17 mouse cellular contexts compared by ENCODE assay signal in the genomic region with DNA sequence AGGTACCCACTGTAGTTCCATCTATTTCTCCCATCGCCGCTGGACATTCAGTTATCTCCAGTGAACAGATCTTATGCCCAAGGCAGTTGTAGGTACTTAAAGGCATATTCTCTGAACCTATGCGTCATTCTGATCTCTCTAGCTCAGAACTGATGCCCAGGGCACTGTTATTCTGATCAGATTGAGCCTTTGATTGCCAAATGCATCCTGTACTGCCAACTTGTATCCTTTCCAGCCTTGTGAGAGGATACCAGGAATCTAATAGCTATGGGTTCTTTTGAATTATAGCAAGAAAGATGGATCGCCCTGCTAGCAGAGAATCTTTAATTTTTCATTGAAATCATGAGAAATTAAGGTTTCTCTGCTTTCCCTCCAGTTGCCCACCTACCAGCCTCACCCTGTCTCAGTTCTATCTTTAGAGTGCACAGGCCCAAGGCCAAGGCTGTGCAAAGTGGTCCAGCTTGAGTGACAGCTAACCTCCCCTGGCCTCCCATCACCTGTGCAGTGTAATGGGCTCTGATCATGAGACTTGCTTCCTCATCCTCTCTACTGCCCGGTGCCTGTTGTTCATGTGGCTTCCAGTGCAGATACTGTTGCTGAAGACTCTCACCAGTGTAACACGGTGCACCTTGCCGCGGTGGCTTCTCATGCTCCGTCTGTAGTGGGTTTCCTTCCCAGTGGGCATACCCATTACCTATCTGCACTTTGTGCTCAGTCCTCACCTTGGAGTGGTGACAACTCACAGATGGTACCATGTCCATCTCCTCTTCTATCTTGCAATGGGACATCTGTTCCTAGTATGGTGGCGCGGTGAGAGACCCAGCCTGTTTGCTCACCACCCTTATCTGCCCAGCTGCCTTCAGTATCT. TPM values are rescaled to one million over a fixed set of nuclear protein-coding genes. Genes with fewer than 3 reads are reported as not detected.
DNase-seq lines count a peak whose midpoint lies in the region; ATAC-seq and TF ChIP-seq lines count a peak whose summit lies in the region.
"Had no signal": no experiment of that assay in that cellular context is flagged by ENCODE, and none has a peak within 500 bp of the region (broad histone marks: within the 10 kb centered on the region; RNA-seq: fewer than 3 reads in every experiment).

No protein-coding gene starts in this region.

- no peak overlapping the region for H3K4me3 ChIP-seq in layer of hippocampus, adult 2 months
- no peak overlapping the region for H3K4me3 ChIP-seq in midbrain, embryonic 11.5 days (ENCODE audit: low read depth, low read length)
- H3K4me3 ChIP-seq in midbrain, embryonic 13.5 days (replicated peaks), result no peak overlapping the region
- H3K4me3 ChIP-seq: embryonic facial prominence, embryonic 10.5 days; embryonic facial prominence, embryonic 12.5 days; forebrain, embryonic 13.5 days; forebrain, embryonic 15.5 days had no signal

- H3K4me2 ChIP-seq in midbrain, embryonic 11.5 days, result no peak overlapping the region
- no peak overlapping the region for H3K4me2 ChIP-seq in midbrain, embryonic 13.5 days (replicated peaks)
- H3K4me2 ChIP-seq: embryonic facial prominence, embryonic 12.5 days; forebrain, embryonic 13.5 days; forebrain, embryonic 15.5 days had no signal

- no peaks in the 10 kb centered on the region for H3K9me3 ChIP-seq in midbrain, embryonic 11.5 days (ENCODE audit: control insufficient read depth, low read length)
- no peaks in the 10 kb centered on the region for H3K9me3 ChIP-seq in midbrain, embryonic 13.5 days
- H3K9me3 ChIP-seq: embryonic facial prominence, embryonic 10.5 days; embryonic facial prominence, embryonic 12.5 days; forebrain, embryonic 13.5 days; forebrain, embryonic 15.5 days had no signal

- no peak overlapping the region for H3K9ac ChIP-seq in midbrain, embryonic 11.5 days (ENCODE audit: low read length)
- H3K9ac ChIP-seq in midbrain, embryonic 13.5 days (replicated peaks), result no peak overlapping the region
- H3K9ac ChIP-seq: embryonic facial prominence, embryonic 12.5 days; forebrain, embryonic 13.5 days; forebrain, embryonic 15.5 days; forebrain, postnatal 0 days had no signal

- peak overlapping the region; percentile 57 for H3K27ac ChIP-seq in layer of hippocampus, adult 2 months
- H3K27ac ChIP-seq in midbrain, embryonic 11.5 days (ENCODE audit: low read depth, low read length), result no peak overlapping the region
- no peak overlapping the region for H3K27ac ChIP-seq in midbrain, embryonic 13.5 days
- H3K27ac ChIP-seq: embryonic facial prominence, embryonic 10.5 days; embryonic facial prominence, embryonic 12.5 days; forebrain, embryonic 13.5 days; forebrain, embryonic 15.5 days had no signal

- DNase-seq in cerebellum, postnatal 14 days, result peak; percentile 69 to 79
- no peak for DNase-seq in cerebellum, adult 18-20 months
- DNase-seq in layer of hippocampus, adult 2 months (ENCODE audit: low spot score in 2 of 2), result peak in 1 of 2 experiments; percentile 12
- DNase-seq in layer of hippocampus, adult 11-12 months (ENCODE audit: low spot score), result no peak
- peak; percentile 44 for DNase-seq in midbrain, embryonic 11.5 days (ENCODE audit: low spot score, missing footprints)
- DNase-seq: adrenal gland, adult 2 months; adrenal gland, postnatal 10 days; adrenal gland, postnatal 25 days; cerebellum, adult 2 months; cerebellum, adult 9-11 months; forebrain, postnatal 0 days had no signal

- H3K4me1 ChIP-seq in midbrain, embryonic 11.5 days (ENCODE audit: control insufficient read depth, insufficient read depth, low read length), result no peaks in the 10 kb centered on the region
- H3K4me1 ChIP-seq in midbrain, embryonic 13.5 days (replicated peaks), result peaks cover 15% of the 10 kb centered on the region
- H3K4me1 ChIP-seq: embryonic facial prominence, embryonic 12.5 days had no signal

- H3K27me3 ChIP-seq in midbrain, embryonic 11.5 days (ENCODE audit: control insufficient read depth, insufficient read depth, low read length), result no peaks in the 10 kb centered on the region
- no peaks in the 10 kb centered on the region for H3K27me3 ChIP-seq in midbrain, embryonic 13.5 days
- H3K27me3 ChIP-seq: embryonic facial prominence, embryonic 12.5 days; forebrain, embryonic 13.5 days; forebrain, embryonic 15.5 days had no signal

- no peak for ATAC-seq in midbrain, embryonic 11.5 days (ENCODE audit: low FRiP score)
- ATAC-seq in midbrain, embryonic 13.5 days, result no peak
- no peak for ATAC-seq in frontal cortex, adult (ENCODE audit: low TSS enrichment)
- ATAC-seq: forebrain, embryonic 13.5 days; forebrain, embryonic 15.5 days; forebrain, postnatal 0 days had no signal

- TF ChIP-seq CTCF in layer of hippocampus, adult 2 months (conservative IDR thresholded peaks at IDR 0.05), result no peak

- H3K36me3 ChIP-seq in midbrain, embryonic 11.5 days (ENCODE audit: control insufficient read depth, insufficient read depth, low read length), result no peaks in the 10 kb centered on the region
- no peaks in the 10 kb centered on the region for H3K36me3 ChIP-seq in midbrain, embryonic 13.5 days
- H3K36me3 ChIP-seq: embryonic facial prominence, embryonic 10.5 days; embryonic facial prominence, embryonic 12.5 days; forebrain, embryonic 15.5 days had no signal

- WGBS in midbrain, embryonic 11.5 days, result 94% methylated on average over 11 of the region's 11 CpGs
- 90% methylated on average over 11 of the region's 11 CpGs for WGBS in midbrain, embryonic 13.5 days

RNA-seq across cellular contexts. Expression of gene Rps6ka2, which starts 20.4 kb away (rescaled TPM):
- 10 to 100 TPM; 34.4 to 34.6 TPM for total RNA-seq in layer of hippocampus, adult 2 months (2021)
- polyA plus RNA-seq in midbrain, embryonic 11.5 days (2014; fragmentation: Nextera tagmentation; extraction: Ambion mirVana), result 20.2 and 20.8 TPM in 2 replicates
- polyA plus RNA-seq in midbrain, embryonic 13.5 days (2015; fragmentation: Nextera tagmentation; extraction: Ambion mirVana), result 20.8 and 21.6 TPM in 2 replicates

Comparison
In these comparisons a context has a peak if more than half of its experiments do, and no peak if none do; other contexts are left out.
1. DNase-seq: peak in cerebellum, postnatal 14 days (2 of 2) and midbrain, embryonic 11.5 days (single experiment); none in cerebellum, adult 18-20 months (0 of 2) and layer of hippocampus, adult 11-12 months (single experiment).